Mouse (Mus musculus) forebrain, embryonic 11.5 days (tissue): ENCODE data around the gene Abca14. TPM values are rescaled to one million over a fixed set of nuclear protein-coding genes. Genes with fewer than 3 reads are reported as not detected.
"Not testable (repeated sequence)": the region's sequence is repeated elsewhere in the genome, so short reads cannot be mapped to it uniquely, and the experiment has no call there.

Experiments
- ATAC-seq: fragments of 200-750 bp; cut with Nextera tagmentation; replicated peaks from 2 replicates; pipeline ENCODE4 v1.8.0; 2017; ENCODE audit warnings: moderate TSS enrichment; ENCODE audit not compliant: low FRiP score
- DNase-seq: peaks from one replicate; pipeline ENCODE4 v3.0.0-alpha.2; 2017; ENCODE audit warnings: low spot score
- H3K27ac ChIP-seq: fragments of 300-500 bp; sonication (generic); 2 replicates; pipeline ENCODE4 v1.5.1; 2014; ENCODE audit warnings: low read depth, low read length
- H3K27me3 ChIP-seq: fragments of 300-500 bp; sonication (generic); 2 replicates; pipeline ENCODE4 v1.6.1; 2014; ENCODE audit warnings: mild to moderate bottlenecking, low read length, mixed read lengths; ENCODE audit not compliant: control insufficient read depth, insufficient read depth
- H3K36me3 ChIP-seq: fragments of 300-500 bp; sonication (generic); 2 replicates; pipeline ENCODE4 v1.6.1; 2014; ENCODE audit warnings: mild to moderate bottlenecking, low read length, moderate library complexity, mixed read lengths; ENCODE audit not compliant: control insufficient read depth, insufficient read depth
- H3K4me1 ChIP-seq: fragments of 300-500 bp; sonication (generic); replicated peaks from 2 replicates; pipeline ENCODE4 v1.6.1; 2014; ENCODE audit warnings: low read length, mixed read lengths; ENCODE audit not compliant: control insufficient read depth, insufficient read depth
- H3K4me2 ChIP-seq: fragments of 300-500 bp; sonication (generic); 2 replicates; pipeline ENCODE4 v1.6.1; 2014; ENCODE audit warnings: low read depth, mild to moderate bottlenecking, low read length, moderate library complexity, mixed read lengths; ENCODE audit not compliant: severe bottlenecking
- H3K4me3 ChIP-seq: fragments of 300-500 bp; sonication (generic); 2 replicates; pipeline ENCODE4 v1.5.1; 2014; ENCODE audit warnings: low read depth, low read length
- H3K9ac ChIP-seq: fragments of 300-500 bp; sonication (generic); 2 replicates; pipeline ENCODE4 v1.6.1; 2014; ENCODE audit warnings: low read length
- H3K9me3 ChIP-seq: fragments of 300-500 bp; sonication (generic); 2 replicates; pipeline ENCODE4 v1.6.1; 2016; ENCODE audit warnings: low read length, mixed read lengths; ENCODE audit not compliant: control insufficient read depth
- WGBS: fragments of 180-500 bp; shearing (Covaris S2); extraction: QIAGEN DNeasy Blood & Tissue Kit; methylation state at CpG from one replicate; pipeline ENCODE4 v1.1.7; 2014; 5-methylcytosine and 5-hydroxymethylcytosine counted together
- polyA plus RNA-seq: library from polyadenylated mRNA; unstranded; fragments of >200 nt; fragmentation: Nextera tagmentation; extraction: Ambion mirVana; gene quantifications from 2 replicates; pipeline ENCODE4 v1.2.1, GENCODE M21; 2014

The Abca14 gene
- polyA plus RNA-seq, 1 experiment from 2014 or later = not detected

DNA sequence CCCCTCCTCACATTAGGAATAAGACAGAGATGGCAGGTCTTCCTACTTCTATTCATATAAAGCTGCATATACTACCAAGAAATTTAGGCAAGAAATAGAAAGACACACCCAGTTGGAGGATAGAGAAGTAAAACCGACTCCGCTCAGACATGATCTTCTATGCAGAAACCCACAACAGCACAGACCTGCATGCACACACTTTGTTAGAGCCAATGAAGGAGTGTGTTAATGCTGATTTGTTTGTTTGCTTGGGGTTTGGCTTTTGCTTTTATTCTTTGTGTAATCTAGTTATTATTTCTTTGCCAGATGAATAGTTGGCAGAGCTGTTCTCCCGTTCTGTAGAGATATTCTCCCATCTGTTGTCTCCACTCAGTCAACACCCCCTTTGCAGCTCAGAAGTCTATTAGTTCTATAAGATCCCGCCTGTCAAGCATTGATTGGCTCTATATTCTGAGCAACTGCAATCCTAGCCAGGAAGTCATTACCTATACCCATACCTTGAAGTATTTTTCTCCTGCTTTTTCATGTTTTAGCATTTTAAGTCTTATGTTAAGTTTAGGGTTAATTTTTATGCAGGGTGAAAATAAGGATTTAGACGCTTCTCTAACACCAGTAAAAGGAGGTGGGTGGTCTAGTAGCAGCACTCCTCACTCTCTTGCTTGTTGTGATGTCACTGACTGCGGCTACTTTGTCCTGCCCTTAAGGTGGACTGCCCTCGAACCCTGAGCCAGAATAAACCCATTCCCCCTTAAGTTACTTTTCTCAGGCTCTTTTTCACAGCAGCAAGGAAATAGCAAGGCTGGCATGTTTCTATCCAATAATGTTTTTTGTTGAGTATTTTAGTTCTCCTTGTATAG, 67.6 kb downstream of the Abca14 start:
- H3K9me3 ChIP-seq = no peaks in the 10 kb centered on the region
- H3K4me2 ChIP-seq = no peak overlapping the region
- no peaks in the 10 kb centered on the region for H3K27me3 ChIP-seq
- no peak overlapping the region for H3K27ac ChIP-seq
- DNase-seq (no peak), ATAC-seq (no peak)
- WGBS = 82% methylated on average over 7 of the region's 7 CpGs
- no peaks in the 10 kb centered on the region for H3K4me1 ChIP-seq
- no peak overlapping the region for H3K4me3 ChIP-seq
- no peaks in the 10 kb centered on the region for H3K36me3 ChIP-seq
- H3K9ac ChIP-seq = no peak overlapping the region

DNA sequence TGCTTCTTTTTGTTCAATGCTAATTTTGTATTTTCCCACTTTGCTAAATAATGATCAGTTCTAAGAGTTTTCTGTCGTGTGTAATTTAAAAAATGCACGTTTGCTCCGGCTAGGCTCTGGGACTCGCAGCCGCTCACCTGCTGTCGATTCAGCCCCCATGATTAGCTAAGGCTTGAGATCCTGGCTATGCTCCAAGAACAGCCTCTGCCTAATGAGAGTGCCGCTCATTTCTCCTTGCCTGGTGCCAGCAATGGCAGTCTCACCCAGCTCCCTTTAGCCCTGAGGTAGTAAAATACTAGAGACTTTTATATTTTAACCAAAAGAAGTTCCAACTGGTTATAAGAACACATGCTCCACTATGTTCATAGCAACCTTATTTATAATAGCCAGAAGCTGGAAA, 68.3 kb downstream of the Abca14 start:
- DNase-seq (no peak), ATAC-seq (no peak)
- Histone ChIP-seq H3K4me2 (no peak overlapping the region), H3K36me3 (no peaks in the 10 kb centered on the region), H3K27ac (no peak overlapping the region), H3K9me3 (no peaks in the 10 kb centered on the region), H3K4me1 (no peaks in the 10 kb centered on the region), H3K4me3 (no peak overlapping the region), H3K27me3 (no peaks in the 10 kb centered on the region), H3K9ac (no peak overlapping the region)
- WGBS = 80% methylated on average over 7 of the region's 7 CpGs

DNA sequence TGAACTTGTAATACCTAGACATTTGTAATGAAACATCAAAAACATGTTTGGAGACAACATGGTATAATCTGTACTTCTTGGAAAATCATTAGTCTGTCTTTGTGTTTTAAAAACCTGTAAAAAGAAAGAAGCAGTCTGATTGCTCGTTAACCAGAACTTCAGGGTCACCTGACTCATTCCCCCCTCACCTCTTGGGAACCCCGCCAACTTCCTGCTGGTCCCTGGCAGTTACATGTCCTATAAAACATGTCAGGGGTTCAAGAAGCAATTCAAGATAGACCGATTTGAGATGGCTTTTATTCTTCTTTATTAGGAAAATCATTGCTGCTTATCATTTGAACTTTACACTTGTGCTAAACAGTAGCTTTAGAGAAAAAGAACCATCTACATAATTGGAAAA, 81.5 kb downstream of the Abca14 start:
- 73% methylated on average over 3 of the region's 3 CpGs for WGBS
- no peak overlapping the region for H3K4me2 ChIP-seq
- no peaks in the 10 kb centered on the region for H3K9me3 ChIP-seq
- H3K36me3 ChIP-seq = no peaks in the 10 kb centered on the region
- H3K27me3 ChIP-seq = no peaks in the 10 kb centered on the region
- H3K4me1 ChIP-seq = no peaks in the 10 kb centered on the region
- DNase-seq = no peak
- no peak overlapping the region for H3K4me3 ChIP-seq
- no peak overlapping the region for H3K27ac ChIP-seq
- ATAC-seq = no peak
- no peak overlapping the region for H3K9ac ChIP-seq

DNA sequence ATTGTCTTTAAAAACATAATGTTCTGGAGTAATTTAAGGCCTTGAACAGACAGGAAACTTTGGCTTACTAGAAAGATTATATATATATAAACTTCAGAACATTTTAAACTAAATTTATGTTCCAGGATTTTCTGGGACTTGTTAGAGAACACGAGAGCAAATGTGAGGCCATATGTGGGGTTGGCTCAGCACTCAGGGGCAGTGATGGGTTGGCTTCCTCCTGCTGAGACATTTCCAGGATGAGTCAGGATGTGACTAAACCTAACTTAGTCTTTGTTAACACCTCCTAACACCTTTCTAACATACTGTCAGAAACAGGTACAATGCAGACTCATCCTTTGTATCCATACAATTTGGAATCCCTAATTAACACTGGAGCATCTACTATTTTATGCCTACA, 112.3 kb downstream of the Abca14 start:
- ATAC-seq = no peak
- H3K36me3 ChIP-seq = no peaks in the 10 kb centered on the region
- no peak for DNase-seq
- H3K4me3 ChIP-seq = no peak overlapping the region
- H3K9ac ChIP-seq = no peak overlapping the region
- WGBS = 77% methylated on average over 1 of the region's 1 CpGs
- H3K9me3 ChIP-seq = no peaks in the 10 kb centered on the region
- H3K4me1 ChIP-seq = no peaks in the 10 kb centered on the region
- no peak overlapping the region for H3K27ac ChIP-seq
- H3K4me2 ChIP-seq = no peak overlapping the region
- H3K27me3 ChIP-seq = no peaks in the 10 kb centered on the region

DNA sequence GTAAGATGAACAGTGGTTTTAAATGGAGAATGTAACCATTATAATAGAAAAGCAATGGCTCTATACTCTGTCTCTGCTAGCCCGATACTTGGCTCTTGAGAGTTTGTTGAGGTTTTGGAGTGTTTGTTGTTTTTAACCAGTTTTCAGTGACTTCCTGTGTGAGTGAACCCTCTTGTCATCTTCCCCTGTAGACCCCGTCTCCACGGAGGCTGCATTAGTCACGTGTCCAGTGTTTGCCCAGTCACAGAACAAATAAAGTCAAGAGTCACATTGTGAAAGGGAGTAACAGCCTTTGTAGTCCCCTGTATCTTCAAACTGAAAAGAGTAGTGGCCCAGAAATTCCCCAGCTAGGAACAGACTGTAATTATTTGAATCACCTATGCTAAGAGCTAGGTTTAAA, 119.2 kb downstream of the Abca14 start:
- Histone ChIP-seq H3K27ac (no peak overlapping the region), H3K4me1 (no peaks in the 10 kb centered on the region), H3K9me3 (no peaks in the 10 kb centered on the region), H3K27me3 (no peaks in the 10 kb centered on the region), H3K36me3 (no peaks in the 10 kb centered on the region), H3K4me3 (no peak overlapping the region), H3K9ac (no peak overlapping the region), H3K4me2 (no peak overlapping the region)
- DNase-seq (no peak), ATAC-seq (no peak)
- WGBS = 68% methylated on average over 4 of the region's 4 CpGs

DNA sequence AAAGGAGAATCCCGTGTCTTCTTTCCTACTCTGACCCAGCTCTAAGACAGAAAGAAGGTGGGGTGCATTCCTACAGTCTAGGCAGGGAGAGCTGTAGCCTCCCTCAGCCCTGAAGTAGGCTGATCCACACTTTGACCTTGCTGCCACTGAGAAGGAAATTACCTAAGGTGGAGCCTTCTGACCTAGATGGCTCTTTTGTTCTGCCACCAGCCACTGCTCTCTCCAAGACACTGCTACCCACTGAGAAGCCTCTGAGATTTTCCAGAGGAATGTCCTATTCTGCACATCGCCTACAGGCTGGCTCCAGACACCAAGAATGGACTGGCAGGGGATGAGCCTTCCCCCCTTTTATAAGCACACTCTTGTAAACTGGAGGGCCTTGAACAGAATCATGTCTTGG, 122.2 kb downstream of the Abca14 start:
- not testable (repeated sequence) for DNase-seq, H3K4me3 ChIP-seq, H3K36me3 ChIP-seq, H3K27ac ChIP-seq, ATAC-seq, H3K4me2 ChIP-seq, H3K9me3 ChIP-seq, H3K27me3 ChIP-seq, H3K4me1 ChIP-seq, H3K9ac ChIP-seq
- 70% methylated on average over 2 of the region's 2 CpGs for WGBS

DNA sequence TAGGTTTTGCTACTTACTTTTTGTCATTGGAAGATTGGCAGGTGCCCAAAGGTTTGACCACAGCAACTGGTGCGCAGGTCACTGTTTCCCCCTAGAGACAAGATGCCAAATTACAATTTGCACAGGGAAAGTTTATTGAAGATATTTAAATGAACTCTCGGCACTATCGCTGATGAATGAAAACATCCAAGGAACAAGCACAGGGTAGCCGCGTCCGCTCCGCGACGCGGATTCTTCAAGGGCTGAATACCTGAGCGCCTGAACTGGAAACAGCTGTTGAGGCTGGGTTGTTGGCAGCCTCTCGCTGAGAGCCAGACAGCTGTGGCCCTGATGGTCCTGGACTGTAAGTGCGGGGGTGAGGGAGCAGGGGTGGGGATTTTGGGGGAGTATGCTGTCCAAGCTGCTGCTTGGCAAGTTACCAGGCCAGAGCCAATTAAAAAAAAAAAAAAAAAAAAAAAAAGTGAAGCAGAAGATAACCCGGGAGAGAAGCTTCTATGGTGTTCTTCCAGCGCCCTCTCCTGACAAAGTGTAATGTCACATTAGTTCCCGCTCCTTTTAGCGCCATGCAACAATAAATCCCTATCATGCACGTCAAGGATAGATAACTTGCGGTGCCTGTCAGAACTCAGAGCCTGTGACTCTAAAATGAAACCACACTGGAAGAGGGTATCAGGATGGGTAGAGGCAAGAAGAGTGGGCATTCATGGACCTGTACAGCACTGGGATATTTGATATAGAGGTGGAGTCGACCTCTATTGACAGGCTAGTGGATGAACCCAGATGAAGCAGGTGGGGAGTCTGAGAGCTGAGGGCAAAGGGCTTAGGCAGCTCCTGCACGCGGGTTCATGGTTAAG, 123.7 kb downstream of the Abca14 start:
- H3K4me3 ChIP-seq = peak overlapping the region; percentile 18
- peak; percentile 55 for ATAC-seq
- no peaks in the 10 kb centered on the region for H3K36me3 ChIP-seq
- H3K9me3 ChIP-seq = no peaks in the 10 kb centered on the region
- peak; percentile 53 for DNase-seq
- H3K27ac ChIP-seq = no peak overlapping the region
- H3K27me3 ChIP-seq = no peaks in the 10 kb centered on the region
- H3K4me2 ChIP-seq = peak overlapping the region; percentile 54
- H3K4me1 ChIP-seq = no peaks in the 10 kb centered on the region
- WGBS = 19% methylated on average over 22 of the region's 22 CpGs
- no peak overlapping the region; the same call in 1 of the 2 replicates for H3K9ac ChIP-seq

DNA sequence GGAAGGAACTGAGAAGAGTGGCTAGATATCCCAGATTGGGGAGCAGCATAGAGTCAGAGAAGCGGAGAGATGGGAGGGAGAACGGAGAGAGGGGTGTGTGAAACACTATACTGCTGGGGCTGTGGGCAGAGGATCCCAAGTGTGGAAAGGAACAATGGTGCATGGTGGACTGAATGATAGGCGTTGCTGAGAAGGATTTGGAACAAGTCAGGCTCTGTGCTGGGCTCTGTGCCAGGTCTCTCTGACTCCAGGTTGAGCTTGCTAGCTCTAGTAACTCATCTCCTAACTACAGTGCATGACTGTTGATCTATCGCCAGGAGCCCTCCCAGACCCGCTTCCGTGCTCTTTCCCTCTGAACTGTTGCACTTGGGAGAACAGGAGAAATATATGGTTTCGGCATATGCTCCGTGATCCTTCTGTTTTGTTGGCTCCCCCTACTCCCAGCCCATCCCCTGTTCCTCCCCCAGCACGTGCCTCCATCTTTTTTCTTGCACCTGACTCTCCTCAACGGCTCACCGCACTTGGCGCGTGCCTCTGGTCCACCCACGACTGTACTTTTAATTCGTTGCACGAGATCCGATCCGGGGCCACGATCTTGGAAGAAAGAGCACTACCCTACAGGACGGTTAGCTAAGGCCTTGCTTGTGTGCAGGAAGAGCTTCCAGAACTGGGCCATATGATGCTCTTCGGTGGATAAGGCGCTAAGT, 124.5 kb downstream of the Abca14 start, which contains the start of gene Abca15:
Gene Abca15 (plus strand): TSS at position 584 of the 707 bp plus-strand sequence.
- peak within 1 kb of the TSS; percentile 54; the same call in 1 of the 2 replicates for H3K4me2 ChIP-seq
- no peak for DNase-seq

More for the DNA sequence above, 124.5 kb downstream of the Abca14 start, which contains the start of gene Abca15:
- Histone ChIP-seq H3K27ac (no peak within 1 kb of the TSS), H3K9me3 (no peaks in the 10 kb centered on the region), H3K27me3 (no peaks in the 10 kb centered on the region), H3K36me3 (no peaks in the 10 kb centered on the region), H3K4me3 (peak within 1 kb of the TSS; percentile 18; the same call in 1 of the 2 replicates), H3K4me1 (no peaks in the 10 kb centered on the region), H3K9ac (no peak within 1 kb of the TSS; the same call in 1 of the 2 replicates)
- WGBS = 86% methylated on average over 22 of the region's 22 CpGs
- peak; percentile 12 for ATAC-seq
